Mouse (Mus musculus) hindbrain, embryonic 10.5 days (tissue): ENCODE measurements around the gene Morc1. TPM values are rescaled to one million over a fixed set of nuclear protein-coding genes. Genes with fewer than 3 reads are reported as not detected.

Source experiments
- DNase-seq: peaks from one replicate; pipeline ENCODE4 v3.0.0-alpha.2; 2017; ENCODE audit warnings: low spot score
- H3K27ac ChIP-seq: fragments of 300-500 bp; sonication (generic); 2 replicates; pipeline ENCODE4 v1.5.1; 2016; ENCODE audit warnings: mild to moderate bottlenecking, moderate library complexity
- H3K27me3 ChIP-seq: fragments of 300-500 bp; sonication (generic); 2 replicates; pipeline ENCODE4 v1.6.1; 2016; ENCODE audit warnings: mild to moderate bottlenecking; ENCODE audit not compliant: poor library complexity, insufficient read depth, severe bottlenecking
- H3K36me3 ChIP-seq: fragments of 300-500 bp; sonication (generic); 2 replicates; pipeline ENCODE4 v1.6.1; 2016; ENCODE audit warnings: mild to moderate bottlenecking, moderate library complexity
- H3K4me1 ChIP-seq: fragments of 300-500 bp; sonication (generic); replicated peaks from 2 replicates; pipeline ENCODE4 v1.6.1; 2016; ENCODE audit warnings: mild to moderate bottlenecking
- H3K4me3 ChIP-seq: fragments of 300-500 bp; sonication (generic); 2 replicates; pipeline ENCODE4 v1.5.1; 2016; ENCODE audit warnings: mild to moderate bottlenecking, moderate library complexity
- H3K9me3 ChIP-seq: fragments of 300-500 bp; sonication (generic); 2 replicates; pipeline ENCODE4 v1.6.1; 2016; ENCODE audit warnings: mild to moderate bottlenecking, moderate library complexity
- WGBS: fragments of 180-500 bp; shearing (Covaris S2); methylation state at CpG from one replicate; pipeline ENCODE4 v1.1.7; 2016; 5-methylcytosine and 5-hydroxymethylcytosine counted together
- polyA plus RNA-seq: library from polyadenylated mRNA; unstranded; fragments of >200 nt; fragmentation: Nextera tagmentation; extraction: Ambion mirVana; gene quantifications from 2 replicates; pipeline ENCODE4 v1.2.1, GENCODE M21; 2016

The Morc1 gene
- not detected in 2 replicates for polyA plus RNA-seq

GRCm38 (mm10) chr16:48431027-48431426 lies at the start of gene Morc1:
Morc1 (plus strand) TSS chr16:48431237.
- Histone ChIP-seq H3K9me3 (no peaks in the 10 kb centered on the region), H3K4me3 (no peak within 1 kb of the TSS), H3K36me3 (no peaks in the 10 kb centered on the region), H3K4me1 (no peaks in the 10 kb centered on the region), H3K27me3 (no peaks in the 10 kb centered on the region), H3K27ac (no peak within 1 kb of the TSS)
- WGBS: 92% methylated on average over 15 of the region's 15 CpGs
- DNase-seq: no peak

- Histone ChIP-seq H3K27ac (no peak overlapping the region), H3K36me3 (no peaks in the 10 kb centered on the region), H3K4me3 (no peak overlapping the region), H3K4me1 (no peaks in the 10 kb centered on the region), H3K9me3 (no peaks in the 10 kb centered on the region), H3K27me3 (no peaks in the 10 kb centered on the region)
- DNase-seq: no peak
- WGBS: 85% methylated on average over 3 of the region's 3 CpGs
Observed at GRCm38 (mm10) chr16:48383582-48384257, 47.3 kb upstream of the Morc1 start.

GRCm38 (mm10) chr16:48386982-48387381 lies 44.1 kb upstream of the Morc1 start:
- Histone ChIP-seq H3K27ac (no peak overlapping the region), H3K27me3 (no peaks in the 10 kb centered on the region), H3K4me1 (no peaks in the 10 kb centered on the region), H3K4me3 (no peak overlapping the region), H3K36me3 (no peaks in the 10 kb centered on the region), H3K9me3 (no peaks in the 10 kb centered on the region)
- 86% methylated on average over 2 of the region's 2 CpGs for WGBS
- DNase-seq: no peak

- H3K27me3 ChIP-seq: no peaks in the 10 kb centered on the region
- H3K9me3 ChIP-seq: no peaks in the 10 kb centered on the region
- H3K27ac ChIP-seq: no peak overlapping the region
- H3K36me3 ChIP-seq: no peaks in the 10 kb centered on the region
- 89% methylated on average over 2 of the region's 2 CpGs for WGBS
- H3K4me3 ChIP-seq: no peak overlapping the region
- H3K4me1 ChIP-seq: no peaks in the 10 kb centered on the region
- no peak for DNase-seq
Observed at GRCm38 (mm10) chr16:48395278-48395677, 35.8 kb upstream of the Morc1 start.

GRCm38 (mm10) chr16:48402963-48403362 lies 28.1 kb upstream of the Morc1 start:
- no peak overlapping the region for H3K27ac ChIP-seq
- no peaks in the 10 kb centered on the region for H3K27me3 ChIP-seq
- no peaks in the 10 kb centered on the region for H3K36me3 ChIP-seq
- H3K9me3 ChIP-seq: no peaks in the 10 kb centered on the region
- no peak for DNase-seq
- H3K4me3 ChIP-seq: no peak overlapping the region
- peaks cover 7% of the 10 kb centered on the region; the same call in 1 of the 2 replicates for H3K4me1 ChIP-seq
- WGBS: 86% methylated on average over 4 of the region's 4 CpGs

- WGBS: 91% methylated on average over 3 of the region's 3 CpGs
- Histone ChIP-seq H3K4me3 (no peak overlapping the region), H3K27ac (no peak overlapping the region), H3K27me3 (no peaks in the 10 kb centered on the region), H3K36me3 (no peaks in the 10 kb centered on the region), H3K9me3 (no peaks in the 10 kb centered on the region), H3K4me1 (peaks cover 7% of the 10 kb centered on the region; the same call in 1 of the 2 replicates)
- DNase-seq: no peak
Observed at GRCm38 (mm10) chr16:48403423-48403822, 27.6 kb upstream of the Morc1 start.

- no peak for DNase-seq
- no peaks in the 10 kb centered on the region for H3K36me3 ChIP-seq
- H3K4me3 ChIP-seq: no peak overlapping the region
- no peak overlapping the region for H3K27ac ChIP-seq
- no peaks in the 10 kb centered on the region for H3K27me3 ChIP-seq
- H3K9me3 ChIP-seq: no peaks in the 10 kb centered on the region
- H3K4me1 ChIP-seq: peaks cover 7% of the 10 kb centered on the region; the same call in 1 of the 2 replicates
Observed at GRCm38 (mm10) chr16:48404009-48404408, 27.0 kb upstream of the Morc1 start.

- H3K27me3 ChIP-seq: no peaks in the 10 kb centered on the region
- no peaks in the 10 kb centered on the region for H3K36me3 ChIP-seq
- H3K4me1 ChIP-seq: peaks cover 7% of the 10 kb centered on the region; the same call in 1 of the 2 replicates
- WGBS: 66% methylated on average over 10 of the region's 10 CpGs
- H3K9me3 ChIP-seq: no peaks in the 10 kb centered on the region
- no peak overlapping the region for H3K27ac ChIP-seq
- no peak overlapping the region for H3K4me3 ChIP-seq
- DNase-seq: no peak
Observed at GRCm38 (mm10) chr16:48405674-48406403, 25.2 kb upstream of the Morc1 start.

GRCm38 (mm10) chr16:48409580-48409979 lies 21.5 kb upstream of the Morc1 start:
- H3K27me3 ChIP-seq: no peaks in the 10 kb centered on the region
- 66% methylated on average over 7 of the region's 7 CpGs for WGBS
- no peak overlapping the region for H3K4me3 ChIP-seq
- H3K36me3 ChIP-seq: no peaks in the 10 kb centered on the region
- DNase-seq: no peak
- peaks cover 7% of the 10 kb centered on the region; the same call in 1 of the 2 replicates for H3K4me1 ChIP-seq
- no peaks in the 10 kb centered on the region for H3K9me3 ChIP-seq
- H3K27ac ChIP-seq: no peak overlapping the region

GRCm38 (mm10) chr16:48410125-48410524 lies 20.9 kb upstream of the Morc1 start:
- Histone ChIP-seq H3K4me3 (no peak overlapping the region), H3K4me1 (peaks cover 7% of the 10 kb centered on the region; the same call in 1 of the 2 replicates), H3K36me3 (no peaks in the 10 kb centered on the region), H3K9me3 (no peaks in the 10 kb centered on the region), H3K27ac (no peak overlapping the region), H3K27me3 (no peaks in the 10 kb centered on the region)
- DNase-seq: no peak
- WGBS: 81% methylated on average over 3 of the region's 3 CpGs

GRCm38 (mm10) chr16:48412246-48412645 lies 18.8 kb upstream of the Morc1 start, which contains the start of gene Gm5485:
Gm5485 (minus strand) TSS chr16:48412416.
- Histone ChIP-seq H3K36me3 (no peaks in the 10 kb centered on the region), H3K4me1 (no peaks in the 10 kb centered on the region), H3K4me3 (no peak within 1 kb of the TSS), H3K9me3 (no peaks in the 10 kb centered on the region), H3K27ac (no peak within 1 kb of the TSS), H3K27me3 (no peaks in the 10 kb centered on the region)
- no peak for DNase-seq
- 84% methylated on average over 1 of the region's 1 CpGs for WGBS

GRCm38 (mm10) chr16:48418557-48418956 lies 12.5 kb upstream of the Morc1 start:
- no peaks in the 10 kb centered on the region for H3K9me3 ChIP-seq
- 90% methylated on average over 3 of the region's 3 CpGs for WGBS
- no peaks in the 10 kb centered on the region for H3K27me3 ChIP-seq
- DNase-seq: no peak
- no peaks in the 10 kb centered on the region for H3K4me1 ChIP-seq
- H3K27ac ChIP-seq: no peak overlapping the region
- H3K4me3 ChIP-seq: no peak overlapping the region
- no peaks in the 10 kb centered on the region for H3K36me3 ChIP-seq

GRCm38 (mm10) chr16:48419035-48419434 lies 12.0 kb upstream of the Morc1 start:
- no peaks in the 10 kb centered on the region for H3K4me1 ChIP-seq
- no peak overlapping the region for H3K27ac ChIP-seq
- no peaks in the 10 kb centered on the region for H3K9me3 ChIP-seq
- WGBS: 91% methylated on average over 2 of the region's 2 CpGs
- DNase-seq: no peak
- no peak overlapping the region for H3K4me3 ChIP-seq
- no peaks in the 10 kb centered on the region for H3K36me3 ChIP-seq
- H3K27me3 ChIP-seq: no peaks in the 10 kb centered on the region
